Mouse (Mus musculus) neural tube, embryonic 12.5 days (tissue): ENCODE measurements around the gene Esr2. TPM values are rescaled to one million over a fixed set of nuclear protein-coding genes. Genes with fewer than 3 reads are reported as not detected.

ENCODE experiments used
- ATAC-seq: fragments of 200-750 bp; cut with Nextera tagmentation; 2 replicates; pipeline ENCODE4 v1.8.0; 2017; ENCODE audit warnings: low read depth, mild to moderate bottlenecking, moderate TSS enrichment, moderate library complexity; ENCODE audit not compliant: low FRiP score
- H3K27ac ChIP-seq: fragments of 300-500 bp; sonication (generic); 2 replicates; pipeline ENCODE4 v1.5.1; 2016
- H3K27me3 ChIP-seq: fragments of 300-500 bp; sonication (generic); replicated peaks from 2 replicates; pipeline ENCODE4 v1.6.1; 2016; ENCODE audit warnings: mild to moderate bottlenecking
- H3K36me3 ChIP-seq: fragments of 300-500 bp; sonication (generic); 2 replicates; pipeline ENCODE4 v1.6.1; 2016; ENCODE audit warnings: mild to moderate bottlenecking
- H3K4me1 ChIP-seq: fragments of 300-500 bp; sonication (generic); 2 replicates; pipeline ENCODE4 v1.6.1; 2016
- H3K4me2 ChIP-seq: fragments of 300-500 bp; sonication (generic); replicated peaks from 2 replicates; pipeline ENCODE4 v1.6.1; 2016; ENCODE audit warnings: mild to moderate bottlenecking
- H3K4me3 ChIP-seq: fragments of 300-500 bp; sonication (generic); 2 replicates; pipeline ENCODE4 v1.5.1; 2016
- H3K9ac ChIP-seq: fragments of 300-500 bp; sonication (generic); 2 replicates; pipeline ENCODE4 v1.6.1; 2016; ENCODE audit warnings: mild to moderate bottlenecking
- H3K9me3 ChIP-seq: fragments of 300-500 bp; sonication (generic); 2 replicates; pipeline ENCODE4 v1.6.1; 2016; ENCODE audit warnings: mild to moderate bottlenecking
- WGBS: fragments of 180-500 bp; shearing (Covaris S2); methylation state at CpG from one replicate; pipeline ENCODE4 v1.1.7; 2016; 5-methylcytosine and 5-hydroxymethylcytosine counted together
- polyA plus RNA-seq: library from polyadenylated mRNA; unstranded; fragments of >200 nt; fragmentation: Nextera tagmentation; extraction: Ambion mirVana; gene quantifications from 2 replicates; pipeline ENCODE4 v1.2.1, GENCODE M21; 2016

Esr2 gene
- polyA plus RNA-seq, 1 experiment from 2014 or later, result 0.13 TPM

GRCm38 (mm10) chr12:76073066-76073826 lies 103.8 kb downstream of the Esr2 start:
- Histone ChIP-seq H3K9ac (no peak overlapping the region), H3K27me3 (no peaks in the 10 kb centered on the region), H3K4me3 (no peak overlapping the region), H3K4me2 (peak overlapping the region; percentile 38), H3K9me3 (no peaks in the 10 kb centered on the region), H3K36me3 (peaks cover 25% of the 10 kb centered on the region), H3K27ac (no peak overlapping the region), H3K4me1 (peaks cover 13% of the 10 kb centered on the region)
- ATAC-seq, result no peak
- WGBS, result 6% methylated on average over 13 of the region's 13 CpGs

DNA sequence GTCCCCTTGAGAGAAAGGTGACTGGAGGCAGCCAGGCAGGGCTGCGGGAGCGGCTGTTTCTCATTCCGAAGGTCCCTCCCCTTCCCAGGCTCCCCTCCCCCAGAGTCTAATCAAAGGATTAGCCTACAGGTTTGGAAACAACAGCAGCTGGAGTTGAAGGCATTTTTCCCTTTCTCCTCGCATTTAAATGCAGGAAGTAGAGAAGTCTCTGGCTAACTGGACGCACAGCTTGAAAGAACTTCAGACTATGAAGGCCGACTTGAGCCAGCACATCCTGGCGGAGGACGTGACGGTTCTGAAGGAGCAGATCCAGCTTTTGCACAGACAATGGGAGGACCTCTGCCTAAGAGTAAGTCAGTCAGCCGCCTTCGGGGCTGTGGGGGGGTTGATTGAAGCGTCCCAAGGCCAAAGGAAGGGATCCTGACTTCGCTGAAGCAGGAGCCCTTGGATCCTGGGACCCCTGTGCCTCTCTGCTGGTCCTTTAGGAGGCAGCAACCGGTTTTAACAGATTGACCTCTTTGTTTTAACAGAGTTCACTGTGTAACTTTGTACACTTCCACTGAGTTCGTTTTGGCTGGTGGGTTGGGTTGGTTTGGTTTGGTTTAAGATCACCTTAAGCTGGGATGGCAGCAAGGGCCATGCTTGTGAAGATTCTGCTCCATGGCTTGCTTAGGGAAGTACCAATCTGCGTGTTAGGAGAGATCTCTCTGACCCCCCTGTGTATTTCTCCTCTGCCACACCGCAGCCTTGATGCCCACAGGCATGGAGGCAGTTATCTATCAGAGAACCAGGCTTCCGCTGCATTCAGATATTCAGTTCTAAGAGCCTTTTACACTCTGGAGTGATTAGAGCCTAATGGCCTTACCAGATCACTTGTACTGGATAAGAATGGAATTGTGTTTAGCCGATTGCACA lies 104.9 kb downstream of the Esr2 start:
- peaks cover 13% of the 10 kb centered on the region for H3K4me1 ChIP-seq
- H3K9me3 ChIP-seq, result no peaks in the 10 kb centered on the region
- H3K4me2 ChIP-seq, result peak overlapping the region; percentile 48
- H3K27me3 ChIP-seq, result no peaks in the 10 kb centered on the region
- H3K9ac ChIP-seq, result peak overlapping the region; percentile 42; the same call in 1 of the 2 replicates
- ATAC-seq, result no peak
- 8% methylated on average over 19 of the region's 19 CpGs for WGBS
- H3K27ac ChIP-seq, result no peak overlapping the region
- 0 out of 2 replicates have a peak overlapping the region, but pooled peaks have one; percentile 19 for H3K4me3 ChIP-seq
- H3K36me3 ChIP-seq, result peaks cover 27% of the 10 kb centered on the region

Other genes with a start within 250 kb of the Esr2 start
- not detected in 2 replicates for gene Tex21, start 69.5 kb upstream of the Esr2 start, polyA plus RNA-seq
- 39.9 and 40.2 TPM in 2 replicates for gene Mthfd1, start 78.0 kb upstream of the Esr2 start, polyA plus RNA-seq
- 5.0 and 5.8 TPM in 2 replicates for gene Akap5, start 147.6 kb upstream of the Esr2 start, polyA plus RNA-seq
- 15.1 and 17.9 TPM in 2 replicates for gene Zbtb25, start 192.3 kb upstream of the Esr2 start, polyA plus RNA-seq
- gene Zbtb1, start 193.0 kb upstream of the Esr2 start, polyA plus RNA-seq, result 7.0 and 7.1 TPM in 2 replicates
- gene Hspa2, start 226.9 kb upstream of the Esr2 start, polyA plus RNA-seq, result 5.2 and 5.6 TPM in 2 replicates
- 0.75 and 0.83 TPM in 2 replicates for gene Ppp1r36, start 240.3 kb upstream of the Esr2 start, polyA plus RNA-seq